Mouse (Mus musculus): ENCODE results near the gene Cdc123. TPM values are rescaled to one million over a fixed set of nuclear protein-coding genes. Genes with fewer than 3 reads are reported as not detected.

The Cdc123 gene
- polyA plus RNA-seq, 1 experiment from 2014 or later = 184 TPM

- no peaks in the 10 kb centered on the region for H3K36me3 ChIP-seq (ENCODE audit: control insufficient read depth, insufficient read depth, low read length)
- H3K9ac ChIP-seq (ENCODE audit: low read length) = no peak overlapping the region
- 93% methylated on average over 3 of the region's 3 CpGs for WGBS
- no peak for ATAC-seq (ENCODE audit: low FRiP score, low TSS enrichment)
- no peak for TF ChIP-seq EP300 (optimal IDR thresholded peaks at IDR 0.05)
- 0 out of 2 replicates have a peak, but pooled peaks have one; percentile 8 for TF ChIP-seq CTCF (IDR thresholded peaks at IDR 0.05; ENCODE audit: low read depth)
- H3K4me3 ChIP-seq (ENCODE audit: low read depth, low read length) = no peak overlapping the region
- no peak overlapping the region for H3K4me2 ChIP-seq (replicated peaks; ENCODE audit: low read depth)
- no peaks in the 10 kb centered on the region for H3K4me1 ChIP-seq (replicated peaks; ENCODE audit: control insufficient read depth, insufficient read depth)
- H3K9me3 ChIP-seq (ENCODE audit: control insufficient read depth, low read length) = no peaks in the 10 kb centered on the region
- no peak overlapping the region for H3K27ac ChIP-seq (replicated peaks)
- no peaks in the 10 kb centered on the region for H3K27me3 ChIP-seq (ENCODE audit: control insufficient read depth, insufficient read depth, low read length)
- DNase-seq (ENCODE audit: low spot score) = no peak
These were observed 82.9 kb downstream of the Cdc123 start for GRCm38 (mm10) chr2:5762031-5762430.

DNA sequence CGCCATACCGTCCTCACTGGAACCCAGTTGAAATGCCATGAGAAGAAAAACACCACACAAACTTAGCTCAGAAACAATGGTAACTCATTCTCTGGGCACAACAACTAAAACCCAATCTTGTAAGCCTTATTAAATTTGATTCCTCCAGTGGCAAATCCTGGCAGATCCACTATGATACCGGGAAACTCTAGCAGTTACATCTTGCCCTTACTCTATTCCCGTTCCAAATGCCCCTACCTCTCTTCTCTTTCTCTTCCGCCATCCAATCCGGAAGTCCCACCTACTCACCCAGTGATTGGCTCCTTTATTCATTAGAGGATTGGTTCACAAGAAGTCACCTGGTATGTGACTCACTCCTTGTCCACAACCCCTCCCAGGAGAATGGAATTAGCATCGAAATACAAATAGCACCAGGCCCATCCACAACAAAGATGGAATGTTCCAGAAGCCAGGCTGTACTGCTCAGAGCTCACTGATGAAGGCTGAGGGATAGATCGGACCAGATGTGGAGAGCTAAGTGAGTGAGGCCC is 84.4 kb downstream of the Cdc123 start:
- WGBS = 90% methylated on average over 8 of the region's 8 CpGs
- no peak for TF ChIP-seq CTCF (IDR thresholded peaks at IDR 0.05; ENCODE audit: low read depth)
- no peak for TF ChIP-seq EP300 (optimal IDR thresholded peaks at IDR 0.05)
- DNase-seq (ENCODE audit: low spot score) = no peak

DNA sequence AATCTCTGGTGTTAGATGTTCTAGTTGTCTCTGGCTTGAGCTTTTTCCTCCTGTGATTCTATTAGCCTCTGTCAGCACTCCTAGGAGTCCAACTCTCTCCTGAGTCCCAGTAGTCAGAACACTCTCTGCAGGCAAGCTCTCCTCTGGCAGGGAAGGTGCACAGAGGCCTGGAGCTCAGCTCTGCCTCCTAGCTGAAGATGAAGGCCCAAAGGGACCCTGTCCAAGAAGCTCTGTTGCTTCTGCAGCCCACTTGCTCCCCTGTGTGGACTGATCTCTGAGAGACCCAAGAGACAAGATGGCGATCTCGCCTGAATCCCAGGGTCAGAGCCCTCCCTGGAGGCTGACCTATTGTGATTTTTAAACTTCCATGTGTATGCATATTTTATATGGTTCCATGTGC is 86.4 kb downstream of the Cdc123 start:
- TF ChIP-seq CTCF (IDR thresholded peaks at IDR 0.05; ENCODE audit: low read depth) (peak; percentile 35; the same call in 1 of the 2 replicates), EP300 (optimal IDR thresholded peaks at IDR 0.05) (no peak)
- H3K9me3 ChIP-seq (ENCODE audit: control insufficient read depth, low read length) = no peaks in the 10 kb centered on the region
- DNase-seq (ENCODE audit: low spot score) (no peak), ATAC-seq (ENCODE audit: low FRiP score, low TSS enrichment) (no peak)
- no peaks in the 10 kb centered on the region for H3K36me3 ChIP-seq (ENCODE audit: control insufficient read depth, insufficient read depth, low read length)
- H3K27me3 ChIP-seq (ENCODE audit: control insufficient read depth, insufficient read depth, low read length) = no peaks in the 10 kb centered on the region
- no peak overlapping the region for H3K4me3 ChIP-seq (ENCODE audit: low read depth, low read length)
- H3K4me2 ChIP-seq (replicated peaks; ENCODE audit: low read depth) = no peak overlapping the region
- H3K4me1 ChIP-seq (replicated peaks; ENCODE audit: control insufficient read depth, insufficient read depth) = no peaks in the 10 kb centered on the region
- 80% methylated on average over 2 of the region's 2 CpGs for WGBS
- H3K9ac ChIP-seq (ENCODE audit: low read length) = no peak overlapping the region
- no peak overlapping the region for H3K27ac ChIP-seq (replicated peaks)

More for the DNA sequence above, 84.4 kb downstream of the Cdc123 start:
- ATAC-seq (ENCODE audit: low FRiP score, low TSS enrichment) = no peak
- no peaks in the 10 kb centered on the region for H3K9me3 ChIP-seq (ENCODE audit: control insufficient read depth, low read length)
- no peaks in the 10 kb centered on the region for H3K36me3 ChIP-seq (ENCODE audit: control insufficient read depth, insufficient read depth, low read length)
- no peak overlapping the region for H3K9ac ChIP-seq (ENCODE audit: low read length)
- no peaks in the 10 kb centered on the region for H3K4me1 ChIP-seq (replicated peaks; ENCODE audit: control insufficient read depth, insufficient read depth)
- H3K27ac ChIP-seq (replicated peaks) = no peak overlapping the region
- no peak overlapping the region for H3K4me2 ChIP-seq (replicated peaks; ENCODE audit: low read depth)
- no peak overlapping the region for H3K4me3 ChIP-seq (ENCODE audit: low read depth, low read length)
- no peaks in the 10 kb centered on the region for H3K27me3 ChIP-seq (ENCODE audit: control insufficient read depth, insufficient read depth, low read length)

DNA sequence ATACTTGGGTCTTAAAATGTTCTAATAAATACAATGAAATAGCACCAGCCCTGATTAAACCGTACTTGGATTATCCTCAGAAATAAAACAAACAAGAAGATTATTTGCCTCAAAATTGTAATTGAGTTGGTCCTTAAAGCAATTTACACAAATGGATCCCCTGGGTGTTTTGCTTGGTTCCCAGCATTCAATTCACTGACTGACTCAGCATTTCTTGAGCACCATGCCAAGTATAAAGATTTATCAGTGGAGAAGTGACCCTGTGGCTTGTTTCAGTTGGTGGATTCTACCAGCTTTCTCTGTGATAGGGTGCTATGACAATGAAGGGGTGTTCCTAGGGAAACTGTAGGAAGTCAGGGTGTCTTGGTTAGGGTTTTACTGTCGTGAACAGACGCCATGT is 94.1 kb downstream of the Cdc123 start:
- no peak for TF ChIP-seq CTCF (IDR thresholded peaks at IDR 0.05; ENCODE audit: low read depth)
- TF ChIP-seq EP300 (optimal IDR thresholded peaks at IDR 0.05) = no peak
- Histone ChIP-seq H3K27ac (replicated peaks) (no peak overlapping the region), H3K9ac (ENCODE audit: low read length) (no peak overlapping the region), H3K4me1 (replicated peaks; ENCODE audit: control insufficient read depth, insufficient read depth) (no peaks in the 10 kb centered on the region), H3K9me3 (ENCODE audit: control insufficient read depth, low read length) (no peaks in the 10 kb centered on the region), H3K36me3 (ENCODE audit: control insufficient read depth, insufficient read depth, low read length) (no peaks in the 10 kb centered on the region), H3K4me2 (replicated peaks; ENCODE audit: low read depth) (no peak overlapping the region), H3K27me3 (ENCODE audit: control insufficient read depth, insufficient read depth, low read length) (no peaks in the 10 kb centered on the region), H3K4me3 (ENCODE audit: low read depth, low read length) (no peak overlapping the region)
- DNase-seq (ENCODE audit: low spot score) = no peak
- no peak for ATAC-seq (ENCODE audit: low FRiP score, low TSS enrichment)
- WGBS = 82% methylated on average over 3 of the region's 3 CpGs

DNA sequence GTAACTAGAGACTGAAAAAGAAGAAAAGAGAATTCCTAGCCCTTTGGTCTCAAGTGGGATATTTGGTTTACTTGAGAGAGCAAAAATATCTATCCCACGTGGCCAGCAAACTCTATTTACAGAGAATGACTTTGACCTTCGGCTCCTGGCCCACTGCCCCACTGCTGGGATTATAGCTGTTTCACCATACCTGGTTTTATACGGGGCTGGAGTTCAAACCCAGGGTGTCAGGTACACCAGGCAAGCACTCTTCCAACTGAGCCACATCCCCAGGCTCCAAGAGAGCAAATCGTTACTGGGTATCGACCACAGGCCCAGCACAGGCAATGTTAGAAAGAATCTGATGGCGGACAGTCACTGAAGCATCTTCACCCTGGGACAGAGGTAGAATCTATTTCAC is 95.8 kb downstream of the Cdc123 start:
- no peaks in the 10 kb centered on the region for H3K36me3 ChIP-seq (ENCODE audit: control insufficient read depth, insufficient read depth, low read length)
- no peaks in the 10 kb centered on the region for H3K27me3 ChIP-seq (ENCODE audit: control insufficient read depth, insufficient read depth, low read length)
- H3K27ac ChIP-seq (replicated peaks) = no peak overlapping the region
- no peak overlapping the region for H3K4me2 ChIP-seq (replicated peaks; ENCODE audit: low read depth)
- no peaks in the 10 kb centered on the region for H3K9me3 ChIP-seq (ENCODE audit: control insufficient read depth, low read length)
- H3K4me3 ChIP-seq (ENCODE audit: low read depth, low read length) = no peak overlapping the region
- no peak for TF ChIP-seq CTCF (IDR thresholded peaks at IDR 0.05; ENCODE audit: low read depth)
- no peak for TF ChIP-seq EP300 (optimal IDR thresholded peaks at IDR 0.05)
- H3K9ac ChIP-seq (ENCODE audit: low read length) = no peak overlapping the region
- ATAC-seq (ENCODE audit: low FRiP score, low TSS enrichment) (no peak), DNase-seq (ENCODE audit: low spot score) (no peak)
- 65% methylated on average over 6 of the region's 6 CpGs for WGBS
- no peaks in the 10 kb centered on the region for H3K4me1 ChIP-seq (replicated peaks; ENCODE audit: control insufficient read depth, insufficient read depth)

DNA sequence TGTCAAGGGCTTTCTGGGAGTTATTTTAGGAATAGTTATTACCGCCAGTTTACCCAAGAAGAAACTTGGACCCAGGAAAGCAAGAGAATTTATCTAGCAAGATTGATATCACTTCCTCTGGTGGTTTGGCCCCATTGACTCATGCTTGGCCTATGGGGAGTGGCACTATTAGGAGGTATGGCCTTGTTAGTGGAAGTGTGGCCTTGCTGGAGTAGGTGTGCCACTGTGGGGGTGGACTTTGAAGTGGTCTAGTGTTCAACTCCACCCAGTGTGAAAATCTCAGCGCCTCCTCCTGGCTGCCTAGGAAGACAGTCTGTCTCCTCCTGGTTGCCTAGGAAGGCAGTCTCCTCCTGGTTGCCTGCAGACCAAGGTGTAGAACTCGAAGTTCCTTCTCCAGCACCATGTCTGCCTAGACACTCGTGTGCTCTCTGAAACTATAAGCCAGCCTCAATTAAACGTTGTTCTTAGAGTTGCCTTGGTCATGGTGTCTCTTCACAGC is 97.4 kb downstream of the Cdc123 start:
- no peaks in the 10 kb centered on the region for H3K9me3 ChIP-seq (ENCODE audit: control insufficient read depth, low read length)
- WGBS = 76% methylated on average over 5 of the region's 5 CpGs
- no peak overlapping the region for H3K4me2 ChIP-seq (replicated peaks; ENCODE audit: low read depth)
- H3K4me3 ChIP-seq (ENCODE audit: low read depth, low read length) = no peak overlapping the region
- no peak for TF ChIP-seq EP300 (optimal IDR thresholded peaks at IDR 0.05)
- TF ChIP-seq CTCF (IDR thresholded peaks at IDR 0.05; ENCODE audit: low read depth) = peak; percentile 41
- no peaks in the 10 kb centered on the region for H3K4me1 ChIP-seq (replicated peaks; ENCODE audit: control insufficient read depth, insufficient read depth)
- H3K27me3 ChIP-seq (ENCODE audit: control insufficient read depth, insufficient read depth, low read length) = no peaks in the 10 kb centered on the region
- DNase-seq (ENCODE audit: low spot score) (peak; percentile 22), ATAC-seq (ENCODE audit: low FRiP score, low TSS enrichment) (peak; percentile 74)
- no peaks in the 10 kb centered on the region for H3K36me3 ChIP-seq (ENCODE audit: control insufficient read depth, insufficient read depth, low read length)
- no peak overlapping the region for H3K9ac ChIP-seq (ENCODE audit: low read length)
- H3K27ac ChIP-seq (replicated peaks) = 0 out of 2 replicates have a peak overlapping the region, but pooled peaks have one; percentile 35

Measured in stomach, postnatal 0 days (tissue).